In the genomic region with DNA sequence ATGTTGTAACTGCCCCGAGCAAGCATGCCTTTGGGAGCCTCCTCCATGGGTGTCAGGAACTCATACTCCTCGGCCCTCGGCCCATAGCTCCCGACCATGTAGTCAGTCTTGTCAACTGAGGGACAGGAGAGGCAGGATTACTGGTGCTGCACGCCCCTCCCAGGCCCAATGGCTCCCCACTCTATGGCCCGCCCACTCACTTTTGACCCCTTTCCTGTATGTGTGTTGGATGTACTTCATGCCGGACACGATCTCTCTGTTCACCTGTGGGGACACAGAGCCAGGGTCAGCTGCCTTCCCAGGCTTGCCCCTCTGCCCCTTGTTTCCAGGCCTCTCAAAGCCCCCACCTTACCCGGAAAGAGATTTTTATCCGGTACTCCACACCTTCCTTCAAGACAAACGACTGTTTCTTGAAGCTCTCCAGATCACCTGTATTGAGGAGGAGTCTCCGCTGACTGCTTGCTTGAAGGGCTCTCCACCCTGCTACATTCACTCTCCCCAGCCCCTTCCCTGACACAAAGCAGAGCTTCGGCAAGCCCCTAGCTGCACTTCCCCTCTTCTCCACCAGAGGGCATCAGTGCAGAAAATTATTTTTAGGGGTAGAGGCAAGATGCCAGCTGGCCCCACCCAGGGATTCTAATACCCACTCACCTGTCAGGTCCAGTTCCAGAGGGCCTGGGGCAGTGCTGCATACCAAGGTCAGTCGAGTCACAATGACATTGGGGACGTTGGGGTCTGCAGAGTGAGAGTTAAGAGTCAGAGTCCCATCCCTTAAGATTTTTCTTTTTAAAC, we compare ENCODE assay signal across 8 mouse cellular contexts. TPM values are rescaled to one million over a fixed set of nuclear protein-coding genes. Genes with fewer than 3 reads are reported as not detected.
DNase-seq lines count a peak whose midpoint lies in the region; ATAC-seq and TF ChIP-seq lines count a peak whose summit lies in the region.

No protein-coding gene starts in this region.

- 65% methylated on average over 15 of the region's 15 CpGs for WGBS in hindbrain, postnatal 0 days
- WGBS in limb, embryonic 10.5 days = 64% methylated on average over 15 of the region's 15 CpGs
- WGBS in midbrain, embryonic 11.5 days = 68% methylated on average over 15 of the region's 15 CpGs
- WGBS in spleen, adult 2 months = 65% methylated on average over 15 of the region's 15 CpGs

- DNase-seq in cerebellum, adult 11 months = peak; percentile 71
- DNase-seq in cerebellum, postnatal 14 days = peak; percentile 89 to 93
- peak; percentile 83 for DNase-seq in gastrocnemius, adult 18-20 months (ENCODE audit: low spot score)
- DNase-seq in hindbrain, postnatal 0 days (ENCODE audit: low spot score) = peak; percentile 79
- peak; percentile 89 for DNase-seq in limb, embryonic 10.5 days (ENCODE audit: low spot score)
- peak; percentile 99 for DNase-seq in midbrain, embryonic 11.5 days (ENCODE audit: low spot score, missing footprints)
- DNase-seq in spleen, adult 2 months (ENCODE audit: low read depth in 1 of 2, low spot score in 2 of 2) = peak; percentile 58 to 73

- peak overlapping the region; percentile 99 for H3K4me2 ChIP-seq in hindbrain, postnatal 0 days (ENCODE audit: low read depth, low read length)
- H3K4me2 ChIP-seq in midbrain, embryonic 11.5 days = peak overlapping the region; percentile 96

- no peaks in the 10 kb centered on the region for H3K27me3 ChIP-seq in hindbrain, postnatal 0 days (ENCODE audit: insufficient read depth, low read length)
- H3K27me3 ChIP-seq in limb, embryonic 10.5 days (ENCODE audit: low read depth, poor library complexity, severe bottlenecking) = no peaks in the 10 kb centered on the region
- no peaks in the 10 kb centered on the region for H3K27me3 ChIP-seq in midbrain, embryonic 11.5 days (ENCODE audit: control insufficient read depth, insufficient read depth, low read length)
- no peaks in the 10 kb centered on the region for H3K27me3 ChIP-seq in spleen, adult 2 months (ENCODE audit: control insufficient read depth, insufficient read depth, low read length)

- ATAC-seq in cerebellum, adult (ENCODE audit: insufficient number of reproducible peaks, low FRiP score, low TSS enrichment) = no peak
- ATAC-seq in hindbrain, postnatal 0 days = no peak
- no peak for ATAC-seq in midbrain, embryonic 11.5 days (ENCODE audit: low FRiP score)

- peaks cover 24% of the 10 kb centered on the region for H3K36me3 ChIP-seq in hindbrain, postnatal 0 days (ENCODE audit: insufficient read depth, low read length)
- peaks cover 64% of the 10 kb centered on the region for H3K36me3 ChIP-seq in limb, embryonic 10.5 days
- H3K36me3 ChIP-seq in midbrain, embryonic 11.5 days (ENCODE audit: control insufficient read depth, insufficient read depth, low read length) = peaks cover 24% of the 10 kb centered on the region
- H3K36me3 ChIP-seq in spleen, adult 2 months (ENCODE audit: control insufficient read depth, insufficient read depth, low read length) = peaks cover 20% of the 10 kb centered on the region

- H3K4me1 ChIP-seq in hindbrain, postnatal 0 days (ENCODE audit: insufficient read depth, low read length) = peaks cover 15% of the 10 kb centered on the region
- peaks cover 45% of the 10 kb centered on the region for H3K4me1 ChIP-seq in limb, embryonic 10.5 days
- peaks cover 22% of the 10 kb centered on the region for H3K4me1 ChIP-seq in midbrain, embryonic 11.5 days (ENCODE audit: control insufficient read depth, insufficient read depth, low read length)
- H3K4me1 ChIP-seq in spleen, adult 2 months (ENCODE audit: control insufficient read depth, insufficient read depth, insufficient read length) = peaks cover 17% of the 10 kb centered on the region; the same call in 1 of the 2 replicates

- H3K9ac ChIP-seq in hindbrain, postnatal 0 days (replicated peaks; ENCODE audit: low read length) = peak overlapping the region; percentile 28; the same call in 1 of the 2 replicates
- H3K9ac ChIP-seq in midbrain, embryonic 11.5 days (ENCODE audit: low read length) = peak overlapping the region; percentile 96

- H3K9me3 ChIP-seq in hindbrain, postnatal 0 days (ENCODE audit: low read length) = no peaks in the 10 kb centered on the region
- H3K9me3 ChIP-seq in limb, embryonic 10.5 days (replicated peaks) = 0 out of 2 replicates have a peak, but pooled peaks cover 2% of the 10 kb centered on the region
- H3K9me3 ChIP-seq in midbrain, embryonic 11.5 days (ENCODE audit: control insufficient read depth, low read length) = no peaks in the 10 kb centered on the region; the same call in 1 of the 2 replicates

- TF ChIP-seq CTCF in hindbrain, postnatal 0 days (IDR thresholded peaks at IDR 0.05; ENCODE audit: low read depth) = peak; percentile 94
- TF ChIP-seq CTCF in spleen, adult 2 months (IDR thresholded peaks at IDR 0.05; ENCODE audit: extremely low read depth, insufficient read depth, insufficient read length, insufficient replicate concordance) = peak; percentile 75; the same call in 1 of the 2 replicates

- peak overlapping the region; percentile 97; the same call in 1 of the 2 replicates for H3K27ac ChIP-seq in hindbrain, postnatal 0 days
- H3K27ac ChIP-seq in limb, embryonic 10.5 days = peak overlapping the region; percentile 54; the same call in 1 of the 2 replicates
- H3K27ac ChIP-seq in midbrain, embryonic 11.5 days (ENCODE audit: low read depth, low read length) = no peak overlapping the region; the same call in 1 of the 2 replicates
- H3K27ac ChIP-seq in spleen, adult 2 months (ENCODE audit: insufficient read depth, low read length) = peak overlapping the region; percentile 94; the same call in 1 of the 2 replicates

- H3K4me3 ChIP-seq in hindbrain, postnatal 0 days (ENCODE audit: low read length) = peak overlapping the region; percentile 89
- H3K4me3 ChIP-seq in limb, embryonic 10.5 days = peak overlapping the region; percentile 90
- peak overlapping the region; percentile 100 for H3K4me3 ChIP-seq in midbrain, embryonic 11.5 days (ENCODE audit: low read depth, low read length)
- peak overlapping the region; percentile 27; the same call in 1 of the 2 replicates for H3K4me3 ChIP-seq in spleen, adult 2 months (ENCODE audit: extremely low read depth, insufficient read depth, insufficient read length)

- TF ChIP-seq POLR2A in spleen, adult 2 months (IDR thresholded peaks at IDR 0.05; ENCODE audit: low read depth, low read length) = no peak

RNA-seq across cellular contexts. Expression of gene Arhgdia, which starts 1.9 kb away (rescaled TPM):
- total RNA-seq in gastrocnemius, adult 18-20 months (2021) = 10 to 100 TPM; 71.0 to 89.8 TPM
- total RNA-seq in hindbrain, postnatal 0 days (2014; rRNA removed) = 252 and 297 TPM in 2 replicates
- 403 and 425 TPM in 2 replicates for polyA plus RNA-seq in hindbrain, postnatal 0 days (2015; fragmentation: Nextera tagmentation; extraction: Ambion mirVana)
- 742 and 814 TPM in 2 replicates for polyA plus RNA-seq in limb, embryonic 10.5 days (2016; fragmentation: Nextera tagmentation; extraction: Ambion mirVana)
- 521 and 583 TPM in 2 replicates for polyA plus RNA-seq in midbrain, embryonic 11.5 days (2014; fragmentation: Nextera tagmentation; extraction: Ambion mirVana)
- 620 and 856 TPM in 2 replicates for polyA plus RNA-seq in spleen, adult 2 months (2012; rRNA removed)

RNA-seq across cellular contexts. Expression of gene P4hb, which starts 6.5 kb away (rescaled TPM):
- 100 to 1,000 TPM; 188 to 221 TPM for total RNA-seq in gastrocnemius, adult 18-20 months (2021)
- 147 and 174 TPM in 2 replicates for total RNA-seq in hindbrain, postnatal 0 days (2014; rRNA removed)
- 222 TPM in 2 replicates for polyA plus RNA-seq in hindbrain, postnatal 0 days (2015; fragmentation: Nextera tagmentation; extraction: Ambion mirVana)
- polyA plus RNA-seq in limb, embryonic 10.5 days (2016; fragmentation: Nextera tagmentation; extraction: Ambion mirVana) = 613 and 656 TPM in 2 replicates
- polyA plus RNA-seq in midbrain, embryonic 11.5 days (2014; fragmentation: Nextera tagmentation; extraction: Ambion mirVana) = 492 and 493 TPM in 2 replicates
- polyA plus RNA-seq in spleen, adult 2 months (2012; rRNA removed) = 76.8 and 79.2 TPM in 2 replicates

RNA-seq across cellular contexts. Expression of gene Alyref, which starts 18.7 kb away (rescaled TPM):
- total RNA-seq in gastrocnemius, adult 18-20 months (2021) = 10 to 100 TPM; 42.8 to 48.6 TPM
- total RNA-seq in hindbrain, postnatal 0 days (2014; rRNA removed) = 95.2 and 114 TPM in 2 replicates
- polyA plus RNA-seq in hindbrain, postnatal 0 days (2015; fragmentation: Nextera tagmentation; extraction: Ambion mirVana) = 185 and 189 TPM in 2 replicates
- polyA plus RNA-seq in limb, embryonic 10.5 days (2016; fragmentation: Nextera tagmentation; extraction: Ambion mirVana) = 720 and 728 TPM in 2 replicates
- 820 and 827 TPM in 2 replicates for polyA plus RNA-seq in midbrain, embryonic 11.5 days (2014; fragmentation: Nextera tagmentation; extraction: Ambion mirVana)
- polyA plus RNA-seq in spleen, adult 2 months (2012; rRNA removed) = 22.1 and 27.2 TPM in 2 replicates

RNA-seq across cellular contexts. Expression of gene Anapc11, which starts 18.7 kb away (rescaled TPM):
- total RNA-seq in gastrocnemius, adult 18-20 months (2021) = 10 to 100 TPM; 45.9 to 52.1 TPM
- total RNA-seq in hindbrain, postnatal 0 days (2014; rRNA removed) = 38.0 and 39.6 TPM in 2 replicates
- polyA plus RNA-seq in hindbrain, postnatal 0 days (2015; fragmentation: Nextera tagmentation; extraction: Ambion mirVana) = 198 and 200 TPM in 2 replicates
- polyA plus RNA-seq in limb, embryonic 10.5 days (2016; fragmentation: Nextera tagmentation; extraction: Ambion mirVana) = 201 and 207 TPM in 2 replicates
- 178 and 204 TPM in 2 replicates for polyA plus RNA-seq in midbrain, embryonic 11.5 days (2014; fragmentation: Nextera tagmentation; extraction: Ambion mirVana)
- 80.1 and 101 TPM in 2 replicates for polyA plus RNA-seq in spleen, adult 2 months (2012; rRNA removed)

RNA-seq across cellular contexts. Expression of gene Ppp1r27, which starts 28.6 kb away (rescaled TPM):
- total RNA-seq in gastrocnemius, adult 18-20 months (2021) = 100 to 1,000 TPM; 140 to 577 TPM
- not detected in 2 replicates for total RNA-seq in hindbrain, postnatal 0 days (2014; rRNA removed)
- polyA plus RNA-seq in hindbrain, postnatal 0 days (2015; fragmentation: Nextera tagmentation; extraction: Ambion mirVana) = not detected in 2 replicates
- polyA plus RNA-seq in limb, embryonic 10.5 days (2016; fragmentation: Nextera tagmentation; extraction: Ambion mirVana) = 0.25 and 0.26 TPM in 2 replicates
- not detected in 2 replicates for polyA plus RNA-seq in midbrain, embryonic 11.5 days (2014; fragmentation: Nextera tagmentation; extraction: Ambion mirVana)
- not detected in 2 replicates for polyA plus RNA-seq in spleen, adult 2 months (2012; rRNA removed)

Comparison
In these comparisons a context has a peak if more than half of its experiments do, and no peak if none do; other contexts are left out.
1. H3K4me3 ChIP-seq: peak in every context shown above with its lines; median percentile 100 in midbrain, embryonic 11.5 days; 90 in limb, embryonic 10.5 days; 89 in hindbrain, postnatal 0 days; 27 in spleen, adult 2 months.